Mouse (Mus musculus): Measurements from ENCODE around the gene Duox1.
A peak's percentile ranks its signal among the peaks of the same experiment; 100 is the strongest.
"Not testable (repeated sequence)": the region's sequence is repeated elsewhere in the genome, so short reads cannot be mapped to it uniquely, and the experiment has no call there.

The Duox1 gene

GRCm38 (mm10) chr2:122374666-122375331 lies 59.3 kb downstream of the Duox1 start:
- DNase-seq (ENCODE audit: low read depth) = no peak

GRCm38 (mm10) chr2:122375391-122375991 lies 60.0 kb downstream of the Duox1 start:
- DNase-seq (ENCODE audit: low read depth) = peak; percentile 100

- peak; percentile 71 for DNase-seq (ENCODE audit: low read depth)
Measured at GRCm38 (mm10) chr2:122376041-122376561, 60.6 kb downstream of the Duox1 start.

- DNase-seq (ENCODE audit: low read depth) = peak; percentile 98
Measured at GRCm38 (mm10) chr2:122377215-122377674, 61.8 kb downstream of the Duox1 start.

GRCm38 (mm10) chr2:122377751-122378246 lies 62.3 kb downstream of the Duox1 start:
- peak; percentile 87 for DNase-seq (ENCODE audit: low read depth)

GRCm38 (mm10) chr2:122378421-122379291 lies 63.2 kb downstream of the Duox1 start:
- peak; percentile 35 for DNase-seq (ENCODE audit: low read depth)

GRCm38 (mm10) chr2:122379292-122379650 lies 63.8 kb downstream of the Duox1 start:
- peak; percentile 9 for DNase-seq (ENCODE audit: low read depth)

GRCm38 (mm10) chr2:122380768-122381311 lies 65.4 kb downstream of the Duox1 start:
- DNase-seq (ENCODE audit: low read depth) = peak; percentile 82

- no peak for DNase-seq (ENCODE audit: low read depth)
Measured at GRCm38 (mm10) chr2:122381329-122382103, 66.0 kb downstream of the Duox1 start.

GRCm38 (mm10) chr2:122382121-122382520 lies 66.6 kb downstream of the Duox1 start:
- DNase-seq (ENCODE audit: low read depth) = no peak

- peak; percentile 53 for DNase-seq (ENCODE audit: low read depth)
Measured at GRCm38 (mm10) chr2:122385095-122385494, 69.6 kb downstream of the Duox1 start.

GRCm38 (mm10) chr2:122387135-122387534 lies 71.7 kb downstream of the Duox1 start:
- DNase-seq (ENCODE audit: low read depth) = not testable (repeated sequence)

GRCm38 (mm10) chr2:122396150-122396549 lies 80.7 kb downstream of the Duox1 start:
- DNase-seq (ENCODE audit: low read depth) = no peak
